Comparison of ENCODE assay signal across 8 mouse cellular contexts in the genomic region with DNA sequence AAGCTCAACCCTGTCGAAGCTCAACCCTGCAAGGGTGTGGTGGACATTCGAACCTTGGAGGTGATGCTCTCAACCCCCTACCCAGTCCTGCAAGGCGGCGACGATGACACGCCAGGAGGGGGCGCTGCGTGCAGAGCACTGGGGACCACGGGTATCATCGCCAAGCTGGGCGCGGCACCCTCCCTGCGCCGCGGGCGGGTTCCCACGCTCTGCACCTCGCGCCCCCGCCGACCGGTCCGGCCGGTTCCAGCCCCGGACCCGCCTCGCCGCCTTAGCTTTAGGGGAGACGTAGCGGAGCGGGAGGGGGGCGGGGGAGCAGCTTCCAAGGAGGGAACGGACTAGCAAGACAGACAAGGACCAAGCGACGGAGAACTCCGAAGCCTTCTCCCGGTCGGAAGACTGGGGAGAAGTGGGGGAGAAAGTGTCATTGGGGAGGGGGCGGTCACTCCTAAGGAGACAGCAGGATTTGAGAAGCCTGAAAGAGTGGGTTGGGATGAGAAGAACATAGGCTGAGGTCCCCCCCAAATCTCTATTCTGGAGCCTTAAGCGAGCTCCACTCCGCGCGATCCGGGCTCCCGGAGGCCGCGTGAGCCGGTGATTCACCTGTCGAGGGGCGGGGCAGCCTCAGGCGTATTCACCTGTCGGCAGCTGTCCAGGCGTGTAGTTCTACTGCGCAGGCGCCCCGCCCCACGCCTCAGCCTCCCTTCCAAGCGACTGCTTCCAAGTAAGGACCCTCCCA. TPM values are rescaled to one million over a fixed set of nuclear protein-coding genes. Genes with fewer than 3 reads are reported as not detected.
A peak's percentile ranks its signal among the peaks of the same experiment; 100 is the strongest.
DNase-seq lines count a peak whose midpoint lies in the region; ATAC-seq and TF ChIP-seq lines count a peak whose summit lies in the region.

No protein-coding gene starts in this region.

- H3K9me3 ChIP-seq in forebrain, embryonic 11.5 days (ENCODE audit: control insufficient read depth, low read length): no peaks in the 10 kb centered on the region
- no peaks in the 10 kb centered on the region for H3K9me3 ChIP-seq in heart, embryonic 15.5 days (replicated peaks)
- H3K9me3 ChIP-seq in kidney, embryonic 16.5 days (ENCODE audit: low read length): no peaks in the 10 kb centered on the region
- no peaks in the 10 kb centered on the region for H3K9me3 ChIP-seq in liver, embryonic 15.5 days (replicated peaks)
- no peaks in the 10 kb centered on the region for H3K9me3 ChIP-seq in neural tube, embryonic 11.5 days (ENCODE audit: control insufficient read depth, low read length)

- H3K4me2 ChIP-seq in forebrain, embryonic 11.5 days (ENCODE audit: low read depth, low read length, severe bottlenecking): peak overlapping the region; percentile 73
- H3K4me2 ChIP-seq in heart, embryonic 15.5 days: peak overlapping the region; percentile 96
- peak overlapping the region; percentile 93 for H3K4me2 ChIP-seq in kidney, embryonic 16.5 days (replicated peaks; ENCODE audit: low read depth, low read length)
- peak overlapping the region; percentile 61 for H3K4me2 ChIP-seq in liver, embryonic 15.5 days
- H3K4me2 ChIP-seq in neural tube, embryonic 11.5 days (ENCODE audit: low read depth): peak overlapping the region; percentile 91

- peaks cover 22% of the 10 kb centered on the region for H3K4me1 ChIP-seq in forebrain, embryonic 11.5 days (replicated peaks; ENCODE audit: control insufficient read depth, insufficient read depth, low read length)
- peaks cover 31% of the 10 kb centered on the region for H3K4me1 ChIP-seq in heart, embryonic 15.5 days (replicated peaks)
- H3K4me1 ChIP-seq in kidney, embryonic 16.5 days (ENCODE audit: insufficient read depth, low read length): peaks cover 41% of the 10 kb centered on the region
- peaks cover 29% of the 10 kb centered on the region for H3K4me1 ChIP-seq in liver, embryonic 15.5 days (replicated peaks)
- peaks cover 29% of the 10 kb centered on the region for H3K4me1 ChIP-seq in neural tube, embryonic 11.5 days (ENCODE audit: control insufficient read depth, insufficient read depth, low read length)
- H3K4me1 ChIP-seq in thymus, adult 2 months (replicated peaks; ENCODE audit: control insufficient read depth, insufficient read depth, low read length): peaks cover 40% of the 10 kb centered on the region

- H3K36me3 ChIP-seq in forebrain, embryonic 11.5 days (ENCODE audit: control insufficient read depth, insufficient read depth, low read length): peaks cover 6% of the 10 kb centered on the region; the same call in 1 of the 2 replicates
- H3K36me3 ChIP-seq in heart, embryonic 15.5 days: no peaks in the 10 kb centered on the region; the same call in 1 of the 2 replicates
- peaks cover 12% of the 10 kb centered on the region for H3K36me3 ChIP-seq in kidney, embryonic 16.5 days (ENCODE audit: insufficient read depth, low read length)
- H3K36me3 ChIP-seq in liver, embryonic 15.5 days (replicated peaks): no peaks in the 10 kb centered on the region
- peaks cover 3% of the 10 kb centered on the region; the same call in 1 of the 2 replicates for H3K36me3 ChIP-seq in neural tube, embryonic 11.5 days (ENCODE audit: control insufficient read depth, insufficient read depth, low read length)
- H3K36me3 ChIP-seq in thymus, adult 2 months (ENCODE audit: control insufficient read depth, insufficient read depth, low read length): no peaks in the 10 kb centered on the region

- H3K27ac ChIP-seq in forebrain, embryonic 11.5 days (ENCODE audit: low read depth, low read length): no peak overlapping the region
- H3K27ac ChIP-seq in heart, embryonic 15.5 days: no peak overlapping the region
- peak overlapping the region; percentile 47; the same call in 1 of the 2 replicates for H3K27ac ChIP-seq in kidney, embryonic 16.5 days (ENCODE audit: low read length)
- H3K27ac ChIP-seq in liver, embryonic 15.5 days (replicated peaks): no peak overlapping the region
- H3K27ac ChIP-seq in neural tube, embryonic 11.5 days (ENCODE audit: low read depth, low read length): no peak overlapping the region
- no peak overlapping the region for H3K27ac ChIP-seq in thymus, adult 2 months (ENCODE audit: control insufficient read depth, insufficient read depth, low read length)

- no peaks in the 10 kb centered on the region; the same call in 1 of the 2 replicates for H3K27me3 ChIP-seq in forebrain, embryonic 11.5 days (ENCODE audit: control insufficient read depth, insufficient read depth, low read length)
- peaks cover 13% of the 10 kb centered on the region; the same call in 1 of the 2 replicates for H3K27me3 ChIP-seq in heart, embryonic 15.5 days
- H3K27me3 ChIP-seq in kidney, embryonic 16.5 days (ENCODE audit: insufficient read depth, low read length): no peaks in the 10 kb centered on the region
- peaks cover 87% of the 10 kb centered on the region for H3K27me3 ChIP-seq in liver, embryonic 15.5 days
- H3K27me3 ChIP-seq in neural tube, embryonic 11.5 days (ENCODE audit: control insufficient read depth, insufficient read depth, low read length): no peaks in the 10 kb centered on the region
- no peaks in the 10 kb centered on the region for H3K27me3 ChIP-seq in thymus, adult 2 months (ENCODE audit: control insufficient read depth, insufficient read depth, low read length)

- 0 out of 2 replicates have a peak, but pooled peaks have one; percentile 22 for TF ChIP-seq POLR2A in thymus, adult 2 months (IDR thresholded peaks at IDR 0.05; ENCODE audit: control insufficient read depth, extremely low read depth, insufficient read depth, low read length, poor library complexity)

- no peak for ATAC-seq in forebrain, embryonic 11.5 days (replicated peaks; ENCODE audit: low FRiP score)
- no peak for ATAC-seq in heart, embryonic 15.5 days (replicated peaks; ENCODE audit: insufficient number of reproducible peaks, insufficient read depth, low FRiP score, low read depth)
- ATAC-seq in kidney, embryonic 16.5 days (ENCODE audit: low FRiP score, low TSS enrichment): peak; percentile 53
- no peak for ATAC-seq in liver, embryonic 15.5 days (ENCODE audit: insufficient read depth)
- ATAC-seq in neural tube, embryonic 11.5 days (ENCODE audit: insufficient read depth, low FRiP score, low TSS enrichment): no peak

- DNase-seq in ovary, postnatal 10 days (ENCODE audit: low spot score): peak; percentile 44
- no peak for DNase-seq in ovary, adult 18-20 months (ENCODE audit: low spot score)
- DNase-seq in forebrain, embryonic 11.5 days (ENCODE audit: low spot score): peak; percentile 89
- peak; percentile 84 for DNase-seq in neural tube, embryonic 11.5 days (ENCODE audit: low spot score)
- peak; percentile 87 for DNase-seq in thymus, adult 2 months

- WGBS in forebrain, embryonic 11.5 days: 3% methylated on average over 57 of the region's 58 CpGs
- 3% methylated on average over 58 of the region's 58 CpGs for WGBS in heart, embryonic 15.5 days
- WGBS in kidney, embryonic 16.5 days: 1% methylated on average over 58 of the region's 58 CpGs
- 4% methylated on average over 58 of the region's 58 CpGs for WGBS in liver, embryonic 15.5 days (ENCODE audit: insufficient replicate concordance)
- WGBS in neural tube, embryonic 11.5 days: 2% methylated on average over 58 of the region's 58 CpGs
- 12% methylated on average over 58 of the region's 58 CpGs for WGBS in thymus, adult 2 months

- H3K9ac ChIP-seq in forebrain, embryonic 11.5 days (ENCODE audit: low read length): peak overlapping the region; percentile 62
- peak overlapping the region; percentile 51 for H3K9ac ChIP-seq in heart, embryonic 15.5 days
- H3K9ac ChIP-seq in kidney, embryonic 16.5 days (replicated peaks; ENCODE audit: low read length): peak overlapping the region; percentile 65
- no peak overlapping the region for H3K9ac ChIP-seq in liver, embryonic 15.5 days
- H3K9ac ChIP-seq in neural tube, embryonic 11.5 days (ENCODE audit: low read length): peak overlapping the region; percentile 69

- peak; percentile 93 for TF ChIP-seq CTCF in thymus, adult 2 months (IDR thresholded peaks at IDR 0.05; ENCODE audit: borderline replicate concordance, control insufficient read depth, extremely low read depth, insufficient read depth, low read length, poor library complexity)

- peak overlapping the region; percentile 41 for H3K4me3 ChIP-seq in forebrain, embryonic 11.5 days (ENCODE audit: low read depth, low read length)
- H3K4me3 ChIP-seq in heart, embryonic 15.5 days: peak overlapping the region; percentile 58
- peak overlapping the region; percentile 52 for H3K4me3 ChIP-seq in kidney, embryonic 16.5 days (ENCODE audit: low read length)
- peak overlapping the region; percentile 33 for H3K4me3 ChIP-seq in liver, embryonic 15.5 days (replicated peaks)
- H3K4me3 ChIP-seq in neural tube, embryonic 11.5 days (ENCODE audit: low read depth, low read length): peak overlapping the region; percentile 42
- H3K4me3 ChIP-seq in thymus, adult 2 months (ENCODE audit: control insufficient read depth, insufficient read depth, low read length): peak overlapping the region; percentile 48

RNA-seq across cellular contexts. Expression of gene Notch3, which starts 4.4 kb away (rescaled TPM):
- polyA plus RNA-seq in forebrain, embryonic 11.5 days (2014; fragmentation: Nextera tagmentation; extraction: Ambion mirVana): 26.8 and 30.2 TPM in 2 replicates
- 6.4 and 13.0 TPM in 2 replicates for polyA plus RNA-seq in heart, embryonic 15.5 days (2015; fragmentation: Nextera tagmentation; extraction: Ambion mirVana)
- 13.6 and 15.0 TPM in 2 replicates for polyA plus RNA-seq in kidney, embryonic 16.5 days (2015; fragmentation: Nextera tagmentation; extraction: Ambion mirVana)
- polyA plus RNA-seq in liver, embryonic 15.5 days (2015; fragmentation: Nextera tagmentation; extraction: Ambion mirVana): 0.50 and 0.60 TPM in 2 replicates
- 19.1 and 19.8 TPM in 2 replicates for polyA plus RNA-seq in neural tube, embryonic 11.5 days (2014; fragmentation: Nextera tagmentation; extraction: Ambion mirVana)
- 63.0 and 72.7 TPM in 2 replicates for polyA plus RNA-seq in thymus, adult 2 months (2012; rRNA removed)

RNA-seq across cellular contexts. Expression of gene Ephx3, which starts 27.1 kb away (rescaled TPM):
- 0.13 and 0.23 TPM in 2 replicates for polyA plus RNA-seq in forebrain, embryonic 11.5 days (2014; fragmentation: Nextera tagmentation; extraction: Ambion mirVana)
- polyA plus RNA-seq in heart, embryonic 15.5 days (2015; fragmentation: Nextera tagmentation; extraction: Ambion mirVana): 0.30 and 0.34 TPM in 2 replicates
- polyA plus RNA-seq in kidney, embryonic 16.5 days (2015; fragmentation: Nextera tagmentation; extraction: Ambion mirVana): 0.19 and 0.37 TPM in 2 replicates
- polyA plus RNA-seq in liver, embryonic 15.5 days (2015; fragmentation: Nextera tagmentation; extraction: Ambion mirVana): 0.05 and 0.10 TPM in 2 replicates
- polyA plus RNA-seq in neural tube, embryonic 11.5 days (2014; fragmentation: Nextera tagmentation; extraction: Ambion mirVana): not detected in 2 replicates
- polyA plus RNA-seq in thymus, adult 2 months (2012; rRNA removed): 1.9 and 2.0 TPM in 2 replicates
